Mouse (Mus musculus) megakaryocyte, embryonic 14.5 days (primary cell): ENCODE data around the gene Mrps15. TPM values are rescaled to one million over a fixed set of nuclear protein-coding genes. Genes with fewer than 3 reads are reported as not detected.

Experiments
- H3K27me3 ChIP-seq: replicated peaks from 2 replicates; pipeline ENCODE3; 2012; ENCODE audit warnings: inconsistent platforms
- H3K36me3 ChIP-seq: replicated peaks from 2 replicates; pipeline ENCODE3; 2012; ENCODE audit warnings: low read length, inconsistent platforms, mixed read lengths
- H3K4me1 ChIP-seq: 2 replicates; pipeline ENCODE4 v1.6.1; 2012; ENCODE audit warnings: inconsistent platforms
- H3K4me3 ChIP-seq: replicated peaks from 2 replicates; pipeline ENCODE3; 2012; ENCODE audit warnings: moderate library complexity, mild to moderate bottlenecking, inconsistent platforms
- H3K9me3 ChIP-seq: 2 replicates; pipeline ENCODE4 v1.6.1; 2012; ENCODE audit warnings: inconsistent platforms
- FLI1 ChIP-seq: IDR thresholded peaks from 2 replicates; pipeline ENCODE4 v1.6.1; 2012; ENCODE audit warnings: low read length, inconsistent platforms, mixed read lengths
- GATA1 ChIP-seq: IDR thresholded peaks from 3 replicates; pipeline ENCODE4 v1.6.1; 2012; ENCODE audit warnings: mixed read lengths, low read length, inconsistent platforms, borderline replicate concordance
- polyA plus RNA-seq: library from polyadenylated mRNA; stranded (reverse); fragments of >175 nt; gene quantifications from 2 replicates; pipeline ENCODE4 v1.2.3, GENCODE M21; 2012; ENCODE audit warnings: low replicate concordance; ENCODE audit not compliant: insufficient read depth

The Mrps15 gene
- polyA plus RNA-seq, result 107 and 153 TPM in 2 replicates

DNA sequence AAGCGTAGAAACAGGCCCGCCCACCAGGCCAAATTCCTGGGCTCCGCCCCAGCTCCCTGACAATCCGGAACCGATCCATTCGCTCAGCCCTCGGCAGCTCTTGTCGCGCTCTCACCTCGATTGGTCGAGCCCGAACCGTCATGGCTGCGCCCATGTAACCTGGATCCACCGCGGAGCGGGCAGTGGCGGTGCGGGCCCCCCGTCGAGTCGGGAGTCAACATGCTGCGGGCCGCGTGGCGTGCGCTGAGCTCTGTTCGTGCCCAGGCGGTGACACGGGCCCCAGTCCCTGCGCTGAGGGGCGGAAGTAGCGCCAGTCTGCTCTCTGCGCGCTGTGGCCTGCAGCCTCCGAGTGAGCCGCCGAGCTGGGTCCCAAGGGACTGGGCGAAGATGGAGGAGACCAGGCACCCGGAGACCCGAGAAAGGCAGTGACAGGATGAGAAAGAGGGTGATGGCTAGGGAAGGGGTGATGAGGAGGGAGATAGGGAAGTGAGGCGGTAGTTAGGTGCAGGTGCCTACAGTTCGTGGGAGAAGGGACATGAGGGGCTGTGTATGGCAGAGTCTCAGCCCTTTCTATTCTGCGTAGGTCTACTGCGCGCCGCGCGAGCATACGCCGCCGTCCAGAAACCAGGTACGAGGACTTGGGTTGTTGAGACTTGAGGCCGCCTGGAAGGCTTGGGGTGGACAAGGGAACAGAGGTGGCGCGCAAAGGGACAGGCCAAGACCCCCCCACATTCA lies at the start of gene Mrps15:
Mrps15 (plus strand) TSS at position 75 of the 735 bp plus-strand sequence.
- no peak for TF ChIP-seq FLI1
- Histone ChIP-seq H3K4me3 (peak within 1 kb of the TSS; percentile 100), H3K36me3 (peaks cover 34% of the 10 kb centered on the region), H3K27me3 (peaks cover 6% of the 10 kb centered on the region), H3K9me3 (no peaks in the 10 kb centered on the region), H3K4me1 (peaks cover 21% of the 10 kb centered on the region)

DNA sequence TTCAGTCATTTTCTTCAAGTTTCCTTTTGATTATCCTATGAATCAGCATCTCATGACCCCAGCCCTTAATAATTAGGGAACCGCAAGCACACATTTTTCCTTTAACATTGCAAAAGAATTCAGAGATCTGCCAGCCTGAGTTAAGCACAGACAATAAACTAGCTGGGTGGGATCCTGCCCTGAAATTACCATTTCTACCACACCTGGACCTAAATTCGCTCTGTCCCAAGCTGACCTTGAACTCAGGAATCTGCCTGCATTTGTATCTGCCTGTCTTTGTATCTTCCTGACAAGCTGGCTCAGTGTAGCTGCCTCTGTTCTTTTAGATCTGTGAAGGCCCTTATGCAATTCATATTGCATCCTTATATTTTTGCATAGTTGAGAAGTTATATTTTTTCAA lies 48.9 kb upstream of the Mrps15 start:
- Histone ChIP-seq H3K36me3 (no peaks in the 10 kb centered on the region), H3K27me3 (peaks cover 8% of the 10 kb centered on the region), H3K4me3 (no peak overlapping the region), H3K4me1 (no peaks in the 10 kb centered on the region), H3K9me3 (peaks cover 22% of the 10 kb centered on the region)
- TF ChIP-seq GATA1 (no peak), FLI1 (no peak)

DNA sequence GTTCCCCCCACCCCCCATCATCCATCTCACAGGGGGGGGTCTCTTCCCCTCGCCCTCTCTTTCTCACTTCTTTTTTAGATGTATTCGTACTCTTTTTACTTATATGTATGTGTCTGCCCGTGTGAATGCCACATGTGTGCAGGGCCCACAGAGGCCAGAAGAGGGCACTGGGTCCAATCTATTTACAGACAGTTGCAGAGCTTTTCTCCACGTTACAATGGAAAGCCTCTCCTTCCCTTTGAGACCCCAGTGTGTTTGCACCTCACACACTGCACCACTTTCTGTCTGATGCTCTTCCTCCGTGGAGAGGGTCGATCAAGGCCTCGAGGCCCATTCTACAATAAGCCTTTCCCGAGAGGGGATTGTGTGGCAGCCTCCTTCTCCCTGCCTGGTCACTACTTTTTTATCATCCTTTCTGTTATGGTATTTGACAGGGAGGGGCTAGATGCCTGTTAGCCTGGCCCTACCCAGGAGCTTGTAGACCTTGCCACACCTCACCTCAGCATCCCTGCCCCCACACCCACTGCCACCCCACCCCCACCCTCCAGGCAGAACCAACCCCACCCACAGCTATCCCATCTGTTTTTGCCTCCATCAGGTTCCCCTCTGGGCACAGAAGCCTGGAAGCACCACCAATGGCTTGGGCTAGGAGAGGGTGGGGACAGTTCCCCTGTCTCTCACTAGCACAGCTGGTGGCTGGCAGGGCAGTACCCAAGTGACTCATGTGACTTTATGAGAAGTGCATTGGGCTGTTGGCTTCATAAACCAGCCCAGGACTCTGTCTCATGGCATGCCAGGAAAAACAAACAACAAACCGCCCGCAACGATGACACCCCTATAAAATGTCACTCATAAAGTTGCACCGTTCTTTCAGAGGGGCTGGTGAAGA lies 45.2 kb upstream of the Mrps15 start:
- H3K4me1 ChIP-seq, result no peaks in the 10 kb centered on the region
- no peak overlapping the region for H3K4me3 ChIP-seq
- H3K9me3 ChIP-seq, result peaks cover 22% of the 10 kb centered on the region
- peaks cover 10% of the 10 kb centered on the region for H3K27me3 ChIP-seq
- TF ChIP-seq GATA1, result no peak
- no peaks in the 10 kb centered on the region for H3K36me3 ChIP-seq

DNA sequence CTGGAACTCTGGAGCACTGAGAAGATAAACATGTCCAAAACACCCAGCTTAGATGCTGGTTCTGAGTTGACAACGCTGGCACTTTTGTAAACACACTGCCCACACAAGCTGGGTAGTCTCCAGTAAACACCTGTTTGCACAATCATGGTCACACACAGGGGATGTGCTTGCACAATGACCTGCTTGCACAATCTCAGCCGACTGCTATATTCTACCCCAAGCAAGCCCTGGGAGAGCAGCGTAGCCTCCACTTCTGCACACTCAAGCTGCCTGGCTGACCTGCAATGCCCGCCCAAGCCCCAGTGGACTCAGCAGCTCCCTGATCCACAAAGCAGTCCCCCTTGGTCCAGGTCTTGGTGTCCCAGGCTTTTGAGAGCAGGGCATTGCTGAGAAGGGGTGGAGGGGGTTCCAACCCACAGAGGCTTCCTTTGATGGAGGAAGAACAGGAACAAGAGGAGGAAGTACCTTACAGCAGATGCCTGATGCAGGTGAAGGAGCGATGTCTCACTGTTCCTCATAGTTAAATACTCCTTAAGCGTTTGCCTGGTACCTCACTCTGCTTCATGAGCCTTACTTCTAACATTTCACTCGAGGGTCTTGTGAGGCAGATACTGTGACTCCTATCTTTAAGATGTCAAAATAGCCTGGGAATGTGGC lies 28.9 kb upstream of the Mrps15 start:
- no peaks in the 10 kb centered on the region for H3K4me1 ChIP-seq
- no peak overlapping the region for H3K4me3 ChIP-seq
- TF ChIP-seq GATA1 (no peak), FLI1 (no peak)
- no peaks in the 10 kb centered on the region for H3K9me3 ChIP-seq
- peaks cover 26% of the 10 kb centered on the region for H3K27me3 ChIP-seq
- H3K36me3 ChIP-seq, result no peaks in the 10 kb centered on the region

- H3K9me3 ChIP-seq, result no peaks in the 10 kb centered on the region
- no peak for TF ChIP-seq GATA1
- peaks cover 30% of the 10 kb centered on the region for H3K27me3 ChIP-seq
- no peaks in the 10 kb centered on the region for H3K36me3 ChIP-seq
- H3K4me1 ChIP-seq, result no peaks in the 10 kb centered on the region
- H3K4me3 ChIP-seq, result no peak overlapping the region
Observed at GRCm38 (mm10) chr4:126018966-126019538, 27.7 kb upstream of the Mrps15 start.

- Histone ChIP-seq H3K36me3 (no peaks in the 10 kb centered on the region), H3K9me3 (no peaks in the 10 kb centered on the region), H3K4me1 (peaks cover 11% of the 10 kb centered on the region), H3K27me3 (peaks cover 61% of the 10 kb centered on the region), H3K4me3 (peak within 1 kb of the TSS; percentile 74)
- no peak for TF ChIP-seq GATA1
- no peak for TF ChIP-seq FLI1
Observed at GRCm38 (mm10) chr4:126024303-126024900, 22.3 kb upstream of the Mrps15 start, which contains the start of gene Csf3r. Gene Csf3r, plus strand, starts transcription at chr4:126024550.

- no peaks in the 10 kb centered on the region for H3K9me3 ChIP-seq
- peak overlapping the region; percentile 73 for H3K4me3 ChIP-seq
- peaks cover 66% of the 10 kb centered on the region for H3K27me3 ChIP-seq
- no peak for TF ChIP-seq GATA1
- no peak for TF ChIP-seq FLI1
- H3K36me3 ChIP-seq, result no peaks in the 10 kb centered on the region
- peaks cover 11% of the 10 kb centered on the region for H3K4me1 ChIP-seq
Observed at GRCm38 (mm10) chr4:126025801-126026200, 20.9 kb upstream of the Mrps15 start.

- Histone ChIP-seq H3K27me3 (peaks cover 71% of the 10 kb centered on the region), H3K9me3 (no peaks in the 10 kb centered on the region), H3K4me1 (peaks cover 11% of the 10 kb centered on the region), H3K36me3 (no peaks in the 10 kb centered on the region), H3K4me3 (no peak overlapping the region)
- no peak for TF ChIP-seq GATA1
Observed at GRCm38 (mm10) chr4:126027980-126028379, 18.7 kb upstream of the Mrps15 start.

- H3K9me3 ChIP-seq, result no peaks in the 10 kb centered on the region
- peaks cover 72% of the 10 kb centered on the region for H3K27me3 ChIP-seq
- peaks cover 11% of the 10 kb centered on the region for H3K4me1 ChIP-seq
- no peak for TF ChIP-seq FLI1
- no peak for TF ChIP-seq GATA1
- H3K4me3 ChIP-seq, result no peak overlapping the region
- H3K36me3 ChIP-seq, result no peaks in the 10 kb centered on the region
Observed at GRCm38 (mm10) chr4:126029042-126029441, 17.7 kb upstream of the Mrps15 start.
